ENCODE assay signal across 31 mouse cellular contexts in the genomic region with DNA sequence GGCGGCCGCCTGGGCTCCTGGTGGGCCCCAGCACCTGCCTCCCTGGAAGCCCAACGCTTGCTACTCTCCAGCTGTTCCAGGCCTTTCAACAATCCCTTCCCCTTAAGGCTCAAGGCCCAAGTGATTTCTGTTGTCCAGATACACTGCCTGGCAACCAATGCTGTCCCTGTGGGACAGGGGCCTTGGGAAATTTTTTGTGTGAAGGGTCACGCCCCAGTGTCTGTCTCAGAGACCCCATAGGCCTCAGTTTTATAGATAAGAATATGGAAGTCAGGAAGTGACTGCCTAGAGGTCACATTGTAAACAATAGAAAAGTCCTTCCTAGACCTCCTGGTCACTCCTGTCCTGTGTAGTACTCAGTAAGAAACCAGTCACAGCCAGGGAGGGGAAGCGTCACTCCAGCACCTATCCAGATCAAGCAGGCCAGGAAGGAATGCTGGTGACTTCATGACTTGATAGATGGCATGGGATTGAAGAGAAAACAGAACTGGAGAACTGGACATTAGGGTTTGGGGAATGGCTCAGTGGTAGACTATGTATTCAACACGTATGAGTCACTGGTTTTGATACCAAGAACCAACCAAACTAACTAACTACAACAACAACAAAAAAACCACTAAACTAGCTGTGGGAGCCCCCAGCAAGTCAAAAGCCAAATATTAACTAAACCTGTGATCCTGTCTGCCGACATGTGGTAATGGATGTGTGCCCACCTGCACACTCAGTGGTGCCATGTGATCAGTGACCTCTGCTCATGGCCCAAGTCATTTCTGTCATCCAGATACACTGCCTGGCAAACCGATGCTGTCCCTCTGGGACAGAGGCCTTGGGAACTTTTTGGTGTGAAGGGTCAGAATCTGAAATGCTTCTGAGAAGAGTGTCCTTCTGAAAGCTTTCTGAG. TPM values are rescaled to one million over a fixed set of nuclear protein-coding genes. Genes with fewer than 3 reads are reported as not detected.
DNase-seq lines count a peak whose midpoint lies in the region; ATAC-seq and TF ChIP-seq lines count a peak whose summit lies in the region.
"Had no signal": no experiment of that assay in that cellular context is flagged by ENCODE, and none has a peak within 500 bp of the region (broad histone marks: within the 10 kb centered on the region; RNA-seq: fewer than 3 reads in every experiment).

No protein-coding gene starts in this region.

- TF ChIP-seq CTCF in heart, adult 2 months (IDR thresholded peaks at IDR 0.05): no peak
- no peak for TF ChIP-seq CTCF in kidney, postnatal 0 days (IDR thresholded peaks at IDR 0.05; ENCODE audit: low read depth)
- TF ChIP-seq CTCF in Patski (IDR thresholded peaks at IDR 0.05): no peak

- peaks cover 3% of the 10 kb centered on the region for H3K4me1 ChIP-seq in heart, adult 2 months (ENCODE audit: control insufficient read depth, insufficient read depth, low read length)
- no peaks in the 10 kb centered on the region for H3K4me1 ChIP-seq in kidney, postnatal 0 days (replicated peaks; ENCODE audit: insufficient read depth, low read length)
- no peaks in the 10 kb centered on the region for H3K4me1 ChIP-seq in kidney, embryonic 16.5 days (ENCODE audit: insufficient read depth, low read length)
- H3K4me1 ChIP-seq: embryonic facial prominence, embryonic 15.5 days; lung, embryonic 15.5 days; neural tube, embryonic 12.5 days had no signal

- TF ChIP-seq POLR2A in heart, adult 2 months (IDR thresholded peaks at IDR 0.05; ENCODE audit: insufficient read depth, low read depth, low read length): no peak

- no peak overlapping the region for H3K9ac ChIP-seq in heart, adult 2 months (ENCODE audit: low read depth, low read length)
- H3K9ac ChIP-seq in kidney, postnatal 0 days (ENCODE audit: low read depth, low read length): no peak overlapping the region
- H3K9ac ChIP-seq in kidney, embryonic 16.5 days (replicated peaks; ENCODE audit: low read length): no peak overlapping the region
- H3K9ac ChIP-seq: embryonic facial prominence, embryonic 15.5 days; limb, embryonic 15.5 days; lung, embryonic 15.5 days; neural tube, embryonic 12.5 days had no signal

- H3K4me2 ChIP-seq in kidney, postnatal 0 days (ENCODE audit: low read length): no peak overlapping the region
- no peak overlapping the region for H3K4me2 ChIP-seq in kidney, embryonic 16.5 days (replicated peaks; ENCODE audit: low read depth, low read length)
- H3K4me2 ChIP-seq: embryonic facial prominence, embryonic 15.5 days; limb, embryonic 15.5 days; lung, embryonic 15.5 days; neural tube, embryonic 12.5 days had no signal

- 56% methylated on average over 8 of the region's 8 CpGs for WGBS in heart, adult 2 months
- 84% methylated on average over 8 of the region's 8 CpGs for WGBS in kidney, postnatal 0 days
- WGBS in kidney, embryonic 16.5 days: 83% methylated on average over 8 of the region's 8 CpGs

- no peak for TF ChIP-seq EP300 in heart, adult 2 months (IDR thresholded peaks at IDR 0.05; ENCODE audit: insufficient read depth, low read depth, low read length)

- no peak overlapping the region for H3K4me3 ChIP-seq in heart, adult 2 months
- no peak overlapping the region for H3K4me3 ChIP-seq in kidney, postnatal 0 days (replicated peaks; ENCODE audit: low read depth, low read length)
- H3K4me3 ChIP-seq in kidney, embryonic 16.5 days (ENCODE audit: low read length): no peak overlapping the region
- H3K4me3 ChIP-seq: embryonic facial prominence, embryonic 15.5 days; limb, embryonic 15.5 days; lung, embryonic 15.5 days; neural tube, embryonic 12.5 days had no signal

- intact Hi-C loops in heart, adult 2 months (cut with DNase I): no loop called here
- intact Hi-C loops in heart, postnatal 14 days (cut with DNase I): no loop called here

- H3K27me3 ChIP-seq in heart, adult 2 months (ENCODE audit: control insufficient read depth, insufficient read depth, low read length): no peaks in the 10 kb centered on the region
- no peaks in the 10 kb centered on the region for H3K27me3 ChIP-seq in kidney, postnatal 0 days (ENCODE audit: insufficient read depth, low read length)
- H3K27me3 ChIP-seq in kidney, embryonic 16.5 days (ENCODE audit: insufficient read depth, low read length): no peaks in the 10 kb centered on the region
- no peaks in the 10 kb centered on the region for H3K27me3 ChIP-seq in Patski
- H3K27me3 ChIP-seq: embryonic facial prominence, embryonic 15.5 days; limb, embryonic 15.5 days; lung, embryonic 15.5 days; neural tube, embryonic 12.5 days had no signal

- no peaks in the 10 kb centered on the region for H3K9me3 ChIP-seq in kidney, postnatal 0 days (replicated peaks; ENCODE audit: low read length)
- H3K9me3 ChIP-seq in kidney, embryonic 16.5 days (ENCODE audit: low read length): no peaks in the 10 kb centered on the region
- H3K9me3 ChIP-seq: embryonic facial prominence, embryonic 15.5 days; limb, embryonic 15.5 days; lung, embryonic 15.5 days; neural tube, embryonic 12.5 days had no signal

- POLR2A ChIA-PET in Patski (lab: Charles Lee): interaction anchor here (1.3 kb wide), 1 partner anchor 10 kb away, joined by 3 read pairs; no protein-coding TSS in a partner anchor

- in situ Hi-C loops in Patski (cut with MboI; ENCODE audit: low pct_unique_long_range_greater_than_20kb): no loop called here

- H3K79me2 ChIP-seq in heart, adult 2 months (replicated peaks; ENCODE audit: control insufficient read depth, insufficient read depth, low read length): no peaks in the 10 kb centered on the region

- DNase-seq in heart, adult 2 months: peak in 1 of 2 experiments; percentile 28
- no peak for DNase-seq in heart, postnatal 14 days
- DNase-seq in kidney, postnatal 0 days (ENCODE audit: low spot score): no peak
- peak; percentile 26 for DNase-seq in 3T3-L1 (ENCODE audit: low read depth, low spot score)
- DNase-seq in Patski (ENCODE audit: low read depth, low spot score): peak; percentile 65
- no peak for DNase-seq in cerebellum, adult 8-10 months
- DNase-seq: cerebellum, adult 9-10 months; gastrocnemius, postnatal 10 days; kidney, adult 9 months; kidney, postnatal 36 days; lung, postnatal 4 days; midbrain, embryonic 14.5 days; right cerebral cortex, postnatal 25 days; spleen, adult 18-20 months had no signal

- ATAC-seq in kidney, postnatal 0 days (replicated peaks; ENCODE audit: low FRiP score, low read depth): 0 out of 2 replicates have a peak, but pooled peaks have one; percentile 22
- no peak for ATAC-seq in kidney, embryonic 16.5 days (ENCODE audit: low FRiP score, low TSS enrichment)
- ATAC-seq in Patski: peak; percentile 77
- ATAC-seq: forebrain, embryonic 14.5 days; hindbrain, postnatal 0 days; intestine, embryonic 16.5 days had no signal

- no peaks in the 10 kb centered on the region for H3K36me3 ChIP-seq in heart, adult 2 months (ENCODE audit: control insufficient read depth, insufficient read depth, low read length)
- peaks cover 63% of the 10 kb centered on the region for H3K36me3 ChIP-seq in kidney, postnatal 0 days (ENCODE audit: insufficient read depth, low read length)
- peaks cover 64% of the 10 kb centered on the region for H3K36me3 ChIP-seq in kidney, embryonic 16.5 days (ENCODE audit: insufficient read depth, low read length)

- CTCF ChIA-PET in Patski (lab: Charles Lee): no interaction called here

- H3K27ac ChIP-seq in heart, adult 2 months: peak overlapping the region; percentile 28; the same call in 1 of the 2 replicates
- peak overlapping the region; percentile 36; the same call in 1 of the 2 replicates for H3K27ac ChIP-seq in kidney, postnatal 0 days
- no peak overlapping the region for H3K27ac ChIP-seq in kidney, embryonic 16.5 days (ENCODE audit: low read length)
- H3K27ac ChIP-seq: embryonic facial prominence, embryonic 15.5 days; hindbrain, postnatal 0 days; limb, embryonic 15.5 days; lung, embryonic 15.5 days; neural tube, embryonic 12.5 days had no signal

RNA-seq across cellular contexts. Expression of gene 1700037H04Rik, which starts 11.3 kb away (rescaled TPM):
- 10 to 100 TPM in 1 of 2 experiments, 1 to 10 TPM in 1; 9.8 to 11.3 TPM for total RNA-seq in heart, adult 2 months (2021)
- polyA plus RNA-seq in heart, adult 2 months (2012; rRNA removed): 33.6 and 48.9 TPM in 2 replicates
- total RNA-seq in heart, postnatal 14 days (2021): 10 to 100 TPM; 11.1 to 12.2 TPM
- 84.8 and 91.5 TPM in 2 replicates for polyA plus RNA-seq in kidney, postnatal 0 days (2015; fragmentation: Nextera tagmentation; extraction: Ambion mirVana)
- polyA plus RNA-seq in kidney, embryonic 16.5 days (2015; fragmentation: Nextera tagmentation; extraction: Ambion mirVana): 98.2 and 101 TPM in 2 replicates
- 86.3 TPM for polyA plus RNA-seq in Patski (2021)

RNA-seq across cellular contexts. Expression of gene Gm11037, which starts 15.3 kb away (rescaled TPM):
- not detected for total RNA-seq in heart, adult 2 months (2021)
- not detected in 2 replicates for polyA plus RNA-seq in heart, adult 2 months (2012; rRNA removed)
- total RNA-seq in heart, postnatal 14 days (2021): not detected
- not detected in 2 replicates for polyA plus RNA-seq in kidney, postnatal 0 days (2015; fragmentation: Nextera tagmentation; extraction: Ambion mirVana)
- not detected in 2 replicates for polyA plus RNA-seq in kidney, embryonic 16.5 days (2015; fragmentation: Nextera tagmentation; extraction: Ambion mirVana)
- not detected for polyA plus RNA-seq in Patski (2021)
- total RNA-seq: common myeloid progenitor, adult 5-6 weeks; gastrocnemius, postnatal 10 days; granulocyte monocyte progenitor cell, adult 5-6 weeks; hindbrain, postnatal 0 days; layer of hippocampus, adult 8-10 months; left cerebral cortex, postnatal 14 days; megakaryocyte-erythroid progenitor cell, adult 5-6 weeks had no signal
- polyA plus RNA-seq: embryonic facial prominence, embryonic 15.5 days; forebrain, embryonic 14.5 days; frontal cortex, adult 2 months; hindbrain, embryonic 11.5 days; hindbrain, postnatal 0 days; intestine, embryonic 16.5 days; limb, embryonic 15.5 days; lung, embryonic 15.5 days; midbrain, embryonic 14.5 days; neural tube, embryonic 12.5 days; testis, adult 2 months; urinary bladder, adult 2 months had no signal

RNA-seq across cellular contexts. Expression of gene Hspa12b, which starts 21.5 kb away (rescaled TPM):
- total RNA-seq in heart, adult 2 months (2021): 10 to 100 TPM; 29.7 to 31.4 TPM
- polyA plus RNA-seq in heart, adult 2 months (2012; rRNA removed): 21.9 and 27.8 TPM in 2 replicates
- total RNA-seq in heart, postnatal 14 days (2021): 10 to 100 TPM; 42.9 to 48.2 TPM
- 9.4 and 9.8 TPM in 2 replicates for polyA plus RNA-seq in kidney, postnatal 0 days (2015; fragmentation: Nextera tagmentation; extraction: Ambion mirVana)
- 22.2 and 23.7 TPM in 2 replicates for polyA plus RNA-seq in kidney, embryonic 16.5 days (2015; fragmentation: Nextera tagmentation; extraction: Ambion mirVana)
- 1.4 TPM for polyA plus RNA-seq in Patski (2021)
- total RNA-seq: granulocyte monocyte progenitor cell, adult 5-6 weeks had no signal

RNA-seq across cellular contexts. Expression of gene Cenpb, which starts 31.3 kb away (rescaled TPM):
- total RNA-seq in heart, adult 2 months (2021): 10 to 100 TPM; 71.9 to 92.6 TPM
- 57.1 and 58.5 TPM in 2 replicates for polyA plus RNA-seq in heart, adult 2 months (2012; rRNA removed)
- total RNA-seq in heart, postnatal 14 days (2021): 10 to 100 TPM; 60.6 to 61.0 TPM
- polyA plus RNA-seq in kidney, postnatal 0 days (2015; fragmentation: Nextera tagmentation; extraction: Ambion mirVana): 13.1 and 15.3 TPM in 2 replicates
- 9.7 and 10.1 TPM in 2 replicates for polyA plus RNA-seq in kidney, embryonic 16.5 days (2015; fragmentation: Nextera tagmentation; extraction: Ambion mirVana)
- 84.4 TPM for polyA plus RNA-seq in Patski (2021)

RNA-seq across cellular contexts. Expression of gene Cdc25b, which starts 38.1 kb away (rescaled TPM):
- 10 to 100 TPM in 1 of 2 experiments, 1 to 10 TPM in 1; 4.3 to 10.3 TPM for total RNA-seq in heart, adult 2 months (2021)
- 9.8 and 12.5 TPM in 2 replicates for polyA plus RNA-seq in heart, adult 2 months (2012; rRNA removed)
- 10 to 100 TPM; 12.2 to 14.4 TPM for total RNA-seq in heart, postnatal 14 days (2021)
- 36.1 and 39.0 TPM in 2 replicates for polyA plus RNA-seq in kidney, postnatal 0 days (2015; fragmentation: Nextera tagmentation; extraction: Ambion mirVana)
- 73.8 and 87.0 TPM in 2 replicates for polyA plus RNA-seq in kidney, embryonic 16.5 days (2015; fragmentation: Nextera tagmentation; extraction: Ambion mirVana)
- 23.5 TPM for polyA plus RNA-seq in Patski (2021)

Comparison
In these comparisons a context has a peak if more than half of its experiments do, and no peak if none do; other contexts are left out.
1. DNase-seq: peak in 3T3-L1 (single experiment) and Patski (single experiment); none in heart, postnatal 14 days (0 of 2), kidney, postnatal 0 days (single experiment) and cerebellum, adult 8-10 months (single experiment).